In genomic region chr11:100847572-100847971, GRCm38 (mm10) we compare ENCODE assay signal across 21 mouse cellular contexts. TPM values are rescaled to one million over a fixed set of nuclear protein-coding genes. Genes with fewer than 3 reads are reported as not detected.
A peak's percentile ranks its signal among the peaks of the same experiment; 100 is the strongest.
DNase-seq lines count a peak whose midpoint lies in the region; ATAC-seq lines count a peak whose summit lies in the region.
"Had no signal": no experiment of that assay in that cellular context is flagged by ENCODE, and none has a peak within 500 bp of the region (broad histone marks: within the 10 kb centered on the region; RNA-seq: fewer than 3 reads in every experiment).

No protein-coding gene starts in this region.

- H3K9me3 ChIP-seq in heart, embryonic 15.5 days (replicated peaks) = no peaks in the 10 kb centered on the region
- no peaks in the 10 kb centered on the region for H3K9me3 ChIP-seq in lung, embryonic 16.5 days (ENCODE audit: control insufficient read depth, low read length)
- H3K9me3 ChIP-seq in liver, embryonic 13.5 days (replicated peaks) = no peaks in the 10 kb centered on the region
- no peaks in the 10 kb centered on the region for H3K9me3 ChIP-seq in kidney, embryonic 15.5 days (replicated peaks)
- H3K9me3 ChIP-seq: embryonic facial prominence, embryonic 12.5 days; forebrain, embryonic 15.5 days; hindbrain, embryonic 15.5 days; limb, embryonic 12.5 days; midbrain, embryonic 15.5 days; neural tube, embryonic 15.5 days had no signal

- no peaks in the 10 kb centered on the region for H3K36me3 ChIP-seq in heart, embryonic 15.5 days
- no peaks in the 10 kb centered on the region for H3K36me3 ChIP-seq in lung, embryonic 16.5 days (ENCODE audit: control insufficient read depth, insufficient read depth, low read length)
- H3K36me3 ChIP-seq in liver, embryonic 13.5 days = 0 out of 2 replicates have a peak, but pooled peaks cover 2% of the 10 kb centered on the region
- H3K36me3 ChIP-seq in kidney, embryonic 15.5 days = no peaks in the 10 kb centered on the region
- H3K36me3 ChIP-seq: embryonic facial prominence, embryonic 12.5 days; forebrain, embryonic 15.5 days; hindbrain, embryonic 15.5 days; limb, embryonic 12.5 days; midbrain, embryonic 15.5 days; neural tube, embryonic 15.5 days had no signal

- no peak overlapping the region for H3K4me3 ChIP-seq in heart, embryonic 15.5 days
- no peak overlapping the region for H3K4me3 ChIP-seq in lung, embryonic 16.5 days (ENCODE audit: low read length)
- no peak overlapping the region for H3K4me3 ChIP-seq in liver, embryonic 13.5 days (replicated peaks)
- H3K4me3 ChIP-seq in kidney, embryonic 15.5 days (replicated peaks) = no peak overlapping the region
- H3K4me3 ChIP-seq: embryonic facial prominence, embryonic 12.5 days; erythroblast, embryonic 14.5 days; forebrain, embryonic 15.5 days; hindbrain, embryonic 15.5 days; limb, embryonic 12.5 days; midbrain, embryonic 15.5 days; myocyte; neural tube, embryonic 15.5 days had no signal

- H3K4me2 ChIP-seq in heart, embryonic 15.5 days = peak overlapping the region; percentile 83; the same call in 1 of the 2 replicates
- H3K4me2 ChIP-seq in lung, embryonic 16.5 days (ENCODE audit: low read depth, low read length) = 0 out of 2 replicates have a peak overlapping the region, but pooled peaks have one; percentile 85
- H3K4me2 ChIP-seq in liver, embryonic 13.5 days = peak overlapping the region; percentile 96; the same call in 1 of the 2 replicates
- no peak overlapping the region for H3K4me2 ChIP-seq in kidney, embryonic 15.5 days
- H3K4me2 ChIP-seq: embryonic facial prominence, embryonic 12.5 days; forebrain, embryonic 15.5 days; midbrain, embryonic 15.5 days had no signal

- ATAC-seq in heart, embryonic 15.5 days (replicated peaks; ENCODE audit: insufficient number of reproducible peaks, insufficient read depth, low FRiP score, low read depth) = no peak
- ATAC-seq in lung, embryonic 16.5 days (ENCODE audit: low read depth) = no peak
- no peak for ATAC-seq in liver, embryonic 13.5 days (ENCODE audit: low read depth)
- no peak for ATAC-seq in kidney, embryonic 15.5 days (replicated peaks; ENCODE audit: low FRiP score)
- ATAC-seq: forebrain, embryonic 15.5 days; intestine, embryonic 16.5 days; midbrain, embryonic 15.5 days had no signal

- H3K9ac ChIP-seq in heart, embryonic 15.5 days = no peak overlapping the region
- no peak overlapping the region for H3K9ac ChIP-seq in lung, embryonic 16.5 days (ENCODE audit: low read length)
- 0 out of 2 replicates have a peak overlapping the region, but pooled peaks have one; percentile 95 for H3K9ac ChIP-seq in liver, embryonic 13.5 days
- H3K9ac ChIP-seq in kidney, embryonic 15.5 days = no peak overlapping the region
- H3K9ac ChIP-seq: embryonic facial prominence, embryonic 12.5 days; forebrain, embryonic 15.5 days; hindbrain, embryonic 15.5 days; limb, embryonic 12.5 days; midbrain, embryonic 15.5 days; neural tube, embryonic 15.5 days had no signal

- peaks cover 26% of the 10 kb centered on the region for H3K4me1 ChIP-seq in heart, embryonic 15.5 days (replicated peaks)
- H3K4me1 ChIP-seq in lung, embryonic 16.5 days (replicated peaks; ENCODE audit: control insufficient read depth, insufficient read depth, low read length) = peaks cover 24% of the 10 kb centered on the region
- H3K4me1 ChIP-seq in liver, embryonic 13.5 days (replicated peaks) = peaks cover 65% of the 10 kb centered on the region
- H3K4me1 ChIP-seq in kidney, embryonic 15.5 days = peaks cover 25% of the 10 kb centered on the region

- H3K27ac ChIP-seq in heart, embryonic 15.5 days = no peak overlapping the region
- no peak overlapping the region for H3K27ac ChIP-seq in lung, embryonic 16.5 days (ENCODE audit: low read length)
- H3K27ac ChIP-seq in liver, embryonic 13.5 days = no peak overlapping the region
- H3K27ac ChIP-seq in kidney, embryonic 15.5 days = no peak overlapping the region
- H3K27ac ChIP-seq: embryonic facial prominence, embryonic 12.5 days; forebrain, embryonic 15.5 days; hindbrain, embryonic 15.5 days; limb, embryonic 12.5 days; midbrain, embryonic 15.5 days; neural tube, embryonic 15.5 days had no signal

- no peak for DNase-seq in heart, postnatal 36 days
- no peak for DNase-seq in lung, postnatal 4 days
- no peak for DNase-seq in liver, embryonic 13.5 days
- no peak for DNase-seq in layer of hippocampus, postnatal 10 days (ENCODE audit: low spot score in 2 of 2)
- DNase-seq: adrenal gland, postnatal 10 days; B cell, adult 2 months; cerebellum, adult 9-11 months; lung, postnatal 10 days; right cerebral cortex, postnatal 25 days had no signal

- intact Hi-C loops in heart, postnatal 36 days (cut with DNase I) = no loop called here

- no peaks in the 10 kb centered on the region for H3K27me3 ChIP-seq in heart, embryonic 15.5 days
- no peaks in the 10 kb centered on the region for H3K27me3 ChIP-seq in lung, embryonic 16.5 days (ENCODE audit: control insufficient read depth, insufficient read depth, low read depth, low read length)
- H3K27me3 ChIP-seq in liver, embryonic 13.5 days = peaks cover 10% of the 10 kb centered on the region
- H3K27me3 ChIP-seq in kidney, embryonic 15.5 days = peaks cover 4% of the 10 kb centered on the region; the same call in 1 of the 2 replicates
- H3K27me3 ChIP-seq: hindbrain, embryonic 15.5 days; midbrain, embryonic 15.5 days; neural tube, embryonic 15.5 days had no signal

- WGBS in heart, embryonic 15.5 days = 90% methylated on average over 4 of the region's 4 CpGs
- 84% methylated on average over 4 of the region's 4 CpGs for WGBS in lung, embryonic 16.5 days
- 79% methylated on average over 4 of the region's 4 CpGs for WGBS in liver, embryonic 13.5 days (ENCODE audit: insufficient replicate concordance)
- 90% methylated on average over 4 of the region's 4 CpGs for WGBS in kidney, embryonic 15.5 days

RNA-seq across cellular contexts. Expression of gene Stat5b, which starts 3.0 kb away (rescaled TPM):
- 25.3 and 34.6 TPM in 2 replicates for polyA plus RNA-seq in heart, embryonic 15.5 days (2015; fragmentation: Nextera tagmentation; extraction: Ambion mirVana)
- 10 to 100 TPM; 62.7 to 62.8 TPM for total RNA-seq in heart, postnatal 36 days (2021)
- polyA plus RNA-seq in lung, embryonic 16.5 days (2015; fragmentation: Nextera tagmentation; extraction: Ambion mirVana) = 27.2 and 28.4 TPM in 2 replicates
- 21.1 and 23.8 TPM in 2 replicates for polyA plus RNA-seq in liver, embryonic 13.5 days (2015; fragmentation: Nextera tagmentation; extraction: Ambion mirVana)
- 10 to 100 TPM; 12.2 to 13.0 TPM for total RNA-seq in layer of hippocampus, postnatal 10 days (2021)
- 19.6 and 19.9 TPM in 2 replicates for polyA plus RNA-seq in kidney, embryonic 15.5 days (2015; fragmentation: Nextera tagmentation; extraction: Ambion mirVana)

RNA-seq across cellular contexts. Expression of gene Stat5a, which starts 11.6 kb away (rescaled TPM):
- polyA plus RNA-seq in heart, embryonic 15.5 days (2015; fragmentation: Nextera tagmentation; extraction: Ambion mirVana) = 6.1 and 11.9 TPM in 2 replicates
- total RNA-seq in heart, postnatal 36 days (2021) = 10 to 100 TPM; 19.8 to 24.1 TPM
- 11.0 and 11.3 TPM in 2 replicates for polyA plus RNA-seq in lung, embryonic 16.5 days (2015; fragmentation: Nextera tagmentation; extraction: Ambion mirVana)
- polyA plus RNA-seq in liver, embryonic 13.5 days (2015; fragmentation: Nextera tagmentation; extraction: Ambion mirVana) = 11.1 and 14.6 TPM in 2 replicates
- total RNA-seq in layer of hippocampus, postnatal 10 days (2021) = 1 to 10 TPM; 2.4 to 3.9 TPM
- polyA plus RNA-seq in kidney, embryonic 15.5 days (2015; fragmentation: Nextera tagmentation; extraction: Ambion mirVana) = 3.1 and 3.7 TPM in 2 replicates
